Mouse (Mus musculus) heart, adult 2 months (tissue): ENCODE results near the gene Tekt4. TPM values are rescaled to one million over a fixed set of nuclear protein-coding genes. Genes with fewer than 3 reads are reported as not detected.

Experiments used
- DNase-seq, 2 experiments: peaks; one replicate each; pipeline ENCODE4 v3.0.0; 2021
- H3K27ac ChIP-seq: fragments of 200-600 bp; 2 replicates; pipeline ENCODE4 v1.8.1; 2022
- H3K27me3 ChIP-seq: fragments of 200-500 bp; 2 replicates; pipeline ENCODE4 v1.6.1; 2012; ENCODE audit warnings: mild to moderate bottlenecking, low read length, inconsistent platforms, mixed read lengths; ENCODE audit not compliant: control insufficient read depth, insufficient read depth
- H3K36me3 ChIP-seq: fragments of 200-500 bp; 2 replicates; pipeline ENCODE4 v1.6.1; 2012; ENCODE audit warnings: low read length, inconsistent platforms; ENCODE audit not compliant: control insufficient read depth, insufficient read depth
- H3K4me1 ChIP-seq: fragments of 200-500 bp; 2 replicates; pipeline ENCODE4 v1.6.1; 2011; ENCODE audit warnings: low read length; ENCODE audit not compliant: control insufficient read depth, insufficient read depth
- H3K4me3 ChIP-seq: fragments of 200-600 bp; 2 replicates; pipeline ENCODE4 v1.8.1; 2022
- H3K79me2 ChIP-seq: fragments of 200-500 bp; replicated peaks from 2 replicates; pipeline ENCODE4 v1.6.1; 2012; ENCODE audit warnings: mild to moderate bottlenecking, inconsistent platforms, low read length, moderate library complexity, mixed read lengths; ENCODE audit not compliant: control insufficient read depth, insufficient read depth
- H3K9ac ChIP-seq: fragments of 200-500 bp; 2 replicates; pipeline ENCODE4 v1.6.1; 2012; ENCODE audit warnings: low read depth, mild to moderate bottlenecking, control low read depth, inconsistent platforms, low read length, mixed read lengths
- CTCF ChIP-seq: fragments of 200-600 bp; IDR thresholded peaks from 2 replicates; pipeline ENCODE4 v1.8.1; 2022; ENCODE audit warnings: antibody characterized with exemption, mild to moderate bottlenecking, moderate library complexity
- EP300 ChIP-seq: fragments of 200-500 bp; IDR thresholded peaks from 2 replicates; pipeline ENCODE4 v1.6.1; 2011; ENCODE audit warnings: low read depth, low read length, control low read depth; ENCODE audit not compliant: insufficient read depth
- POLR2A ChIP-seq: fragments of 200-500 bp; IDR thresholded peaks from 2 replicates; pipeline ENCODE4 v1.6.1; 2011; ENCODE audit warnings: mild to moderate bottlenecking, low read depth, low read length, control low read depth; ENCODE audit not compliant: insufficient read depth
- WGBS: fragments of 180-500 bp; shearing (Covaris S2); methylation state at CpG from one replicate; pipeline ENCODE4 v1.1.7; 2018; 5-methylcytosine and 5-hydroxymethylcytosine counted together
- intact Hi-C: fragments of 180-260 bp; cut with DNase I; formaldehyde crosslinking; loops from one replicate; pipeline ENCODE4 v1.15.1; 2025
- polyA plus RNA-seq: library from polyadenylated mRNA; depleted of rRNA; stranded (reverse); fragments of >200 nt; gene quantifications from 2 replicates; pipeline ENCODE4 v1.2.3, GENCODE M21; 2012
- total RNA-seq, 2 experiments: library from RNA; stranded (reverse); gene quantifications; 2 replicates each; pipeline ENCODE4 v1.2.3; 2021

Gene Tekt4
- total and polyA plus RNA-seq, 3 experiments, result 1.2 TPM; not detected in 2

GRCm38 (mm10) chr17:25502599-25502998 lies 48.2 kb downstream of the Tekt4 start:
- intact Hi-C loops, result no loop called here
- no peak overlapping the region for H3K27ac ChIP-seq
- TF ChIP-seq CTCF, result no peak
- TF ChIP-seq EP300, result no peak
- TF ChIP-seq POLR2A, result no peak
- no peak overlapping the region for H3K4me3 ChIP-seq
- H3K4me1 ChIP-seq, result no peaks in the 10 kb centered on the region
- no peak overlapping the region for H3K9ac ChIP-seq
- no peaks in the 10 kb centered on the region; the same call in 1 of the 2 replicates for H3K27me3 ChIP-seq
- 58% methylated on average over 4 of the region's 4 CpGs for WGBS
- DNase-seq, result no peak
- H3K36me3 ChIP-seq, result no peaks in the 10 kb centered on the region
- no peaks in the 10 kb centered on the region for H3K79me2 ChIP-seq

- 7% methylated on average over 3 of the region's 3 CpGs for WGBS
- Histone ChIP-seq H3K27me3 (no peaks in the 10 kb centered on the region; the same call in 1 of the 2 replicates), H3K4me3 (no peak overlapping the region), H3K36me3 (no peaks in the 10 kb centered on the region), H3K79me2 (no peaks in the 10 kb centered on the region), H3K9ac (no peak overlapping the region), H3K4me1 (no peaks in the 10 kb centered on the region), H3K27ac (no peak overlapping the region)
- TF ChIP-seq POLR2A, result no peak
- peak; percentile 61; the same call in 1 of the 2 replicates for TF ChIP-seq EP300
- peak; percentile 90 for TF ChIP-seq CTCF
- intact Hi-C loops, result loop anchor here (1.0 kb wide), 1 partner anchor 32 kb away; no protein-coding TSS in a partner anchor
- peak; percentile 46 to 73 for DNase-seq
Measured at GRCm38 (mm10) chr17:25507799-25508198, 53.4 kb downstream of the Tekt4 start.

GRCm38 (mm10) chr17:25508860-25509577 lies 54.6 kb downstream of the Tekt4 start:
- no peak for TF ChIP-seq POLR2A
- TF ChIP-seq CTCF, result peak; percentile 60
- TF ChIP-seq EP300, result no peak
- H3K36me3 ChIP-seq, result no peaks in the 10 kb centered on the region
- H3K4me3 ChIP-seq, result no peak overlapping the region
- H3K9ac ChIP-seq, result no peak overlapping the region
- H3K27me3 ChIP-seq, result no peaks in the 10 kb centered on the region; the same call in 1 of the 2 replicates
- no peaks in the 10 kb centered on the region for H3K4me1 ChIP-seq
- H3K79me2 ChIP-seq, result no peaks in the 10 kb centered on the region
- peak; percentile 13 to 36 for DNase-seq
- WGBS, result 52% methylated on average over 7 of the region's 7 CpGs
- intact Hi-C loops, result loop anchor here (1.0 kb wide), 1 partner anchor 189 kb away; no protein-coding TSS in a partner anchor
- H3K27ac ChIP-seq, result no peak overlapping the region

DNA sequence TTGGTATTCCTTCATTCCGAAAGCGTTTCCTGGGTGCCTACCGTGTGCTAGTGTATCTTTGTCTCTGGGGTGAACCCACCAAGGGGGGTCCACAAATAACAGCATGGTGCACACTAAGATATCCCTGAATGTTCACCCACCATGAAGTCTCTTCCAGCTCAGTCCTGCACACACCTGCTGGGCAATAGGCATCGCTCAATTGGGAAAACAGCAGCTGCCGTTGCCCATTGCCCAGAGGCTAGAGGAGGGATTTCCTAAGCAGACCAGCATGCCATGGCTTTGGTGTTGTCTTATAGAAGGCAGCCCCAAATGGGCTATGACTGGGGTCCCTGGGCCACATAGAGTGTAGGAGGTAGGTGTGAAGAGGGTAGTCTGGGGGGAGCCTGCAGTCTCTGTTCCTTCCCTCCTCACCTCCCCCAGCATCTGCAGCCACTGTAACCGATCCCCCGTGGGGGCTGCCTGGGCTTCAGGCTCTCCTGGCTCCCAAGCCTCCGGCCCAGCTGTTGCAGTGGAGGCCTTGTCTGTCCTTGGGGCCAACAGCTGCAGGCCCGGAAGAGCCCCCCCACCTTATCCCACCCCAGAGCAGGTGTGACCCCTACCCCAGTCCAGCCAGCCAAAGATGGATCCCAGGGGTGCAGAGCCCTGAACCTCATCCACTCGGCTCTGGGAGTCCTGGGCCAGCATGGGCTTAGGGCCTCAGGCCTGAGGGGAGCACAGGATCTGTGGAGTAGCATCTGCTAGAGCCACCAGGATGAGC lies 55.8 kb downstream of the Tekt4 start:
- Histone ChIP-seq H3K79me2 (no peaks in the 10 kb centered on the region), H3K27ac (no peak overlapping the region), H3K27me3 (no peaks in the 10 kb centered on the region; the same call in 1 of the 2 replicates), H3K4me3 (no peak overlapping the region), H3K4me1 (no peaks in the 10 kb centered on the region), H3K36me3 (no peaks in the 10 kb centered on the region), H3K9ac (no peak overlapping the region)
- intact Hi-C loops, result no loop called here
- TF ChIP-seq POLR2A (no peak), EP300 (no peak), CTCF (no peak)
- 75% methylated on average over 10 of the region's 10 CpGs for WGBS
- no peak for DNase-seq

DNA sequence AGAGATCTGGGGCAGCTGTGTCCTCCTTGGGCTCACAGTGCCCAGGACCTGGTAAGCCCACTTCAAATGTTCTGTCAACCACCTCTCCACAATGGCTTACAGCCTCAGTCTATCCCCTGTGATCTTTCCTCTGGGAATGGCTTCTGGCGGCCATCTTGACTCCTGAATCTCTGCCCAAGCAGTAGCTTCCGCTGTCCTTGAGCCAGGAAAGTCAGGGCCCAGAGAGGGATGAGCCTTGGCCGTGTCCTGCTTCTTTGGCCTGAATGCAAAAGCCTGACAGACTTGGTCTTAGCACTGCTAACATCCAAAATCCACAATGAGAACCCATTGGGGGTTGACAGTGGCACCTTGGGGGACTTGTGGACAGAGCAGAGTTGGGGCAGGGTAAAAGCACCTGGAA lies 57.5 kb downstream of the Tekt4 start:
- TF ChIP-seq POLR2A (no peak), EP300 (no peak), CTCF (no peak)
- DNase-seq, result no peak

More for the DNA sequence above, 57.5 kb downstream of the Tekt4 start:
- 67% methylated on average over 3 of the region's 3 CpGs for WGBS
- Histone ChIP-seq H3K4me3 (no peak overlapping the region), H3K36me3 (no peaks in the 10 kb centered on the region), H3K4me1 (no peaks in the 10 kb centered on the region), H3K27ac (no peak overlapping the region), H3K27me3 (no peaks in the 10 kb centered on the region; the same call in 1 of the 2 replicates), H3K9ac (no peak overlapping the region), H3K79me2 (no peaks in the 10 kb centered on the region)
- intact Hi-C loops, result no loop called here
